Mouse (Mus musculus): ENCODE data around the gene C87436. TPM values are rescaled to one million over a fixed set of nuclear protein-coding genes. Genes with fewer than 3 reads are reported as not detected.

The C87436 gene
- polyA plus RNA-seq (2014; fragmentation: Nextera tagmentation; extraction: Ambion mirVana) = 23.3 and 23.5 TPM in 2 replicates

- H3K9me3 ChIP-seq (ENCODE audit: control insufficient read depth, low read length) = no peaks in the 10 kb centered on the region
- peak; percentile 94 for ATAC-seq (ENCODE audit: low FRiP score, low TSS enrichment)
- H3K36me3 ChIP-seq (ENCODE audit: control insufficient read depth, insufficient read depth, low read length) = peaks cover 36% of the 10 kb centered on the region
- WGBS = under 1% methylated on average over 59 of the region's 59 CpGs
- peak within 1 kb of the TSS; percentile 95 for H3K27ac ChIP-seq (ENCODE audit: low read depth, low read length)
- no peaks in the 10 kb centered on the region for H3K27me3 ChIP-seq (ENCODE audit: control insufficient read depth, insufficient read depth, low read length)
- H3K4me2 ChIP-seq (replicated peaks; ENCODE audit: low read depth, low read length) = peak within 1 kb of the TSS; percentile 65
- peak within 1 kb of the TSS; percentile 83 for H3K9ac ChIP-seq (ENCODE audit: low read depth, low read length)
- H3K4me1 ChIP-seq (ENCODE audit: control insufficient read depth, insufficient read depth, low read length) = peaks cover 4% of the 10 kb centered on the region; the same call in 1 of the 2 replicates
- peak within 1 kb of the TSS; percentile 86 for H3K4me3 ChIP-seq (ENCODE audit: low read length)
Observed at GRCm38 (mm10) chr6:86438272-86439118, at the start of gene C87436. TSS of gene C87436 (plus strand) at chr6:86438374.

- Histone ChIP-seq H3K9ac (ENCODE audit: low read depth, low read length) (no peak overlapping the region), H3K36me3 (ENCODE audit: control insufficient read depth, insufficient read depth, low read length) (peaks cover 60% of the 10 kb centered on the region), H3K4me1 (ENCODE audit: control insufficient read depth, insufficient read depth, low read length) (no peaks in the 10 kb centered on the region), H3K27ac (ENCODE audit: low read depth, low read length) (no peak overlapping the region; the same call in 1 of the 2 replicates), H3K27me3 (ENCODE audit: control insufficient read depth, insufficient read depth, low read length) (no peaks in the 10 kb centered on the region), H3K9me3 (ENCODE audit: control insufficient read depth, low read length) (no peaks in the 10 kb centered on the region), H3K4me3 (ENCODE audit: low read length) (no peak overlapping the region), H3K4me2 (replicated peaks; ENCODE audit: low read depth, low read length) (no peak overlapping the region)
- ATAC-seq (ENCODE audit: low FRiP score, low TSS enrichment) = no peak
- 80% methylated on average over 18 of the region's 18 CpGs for WGBS
Observed at GRCm38 (mm10) chr6:86388461-86388860, 49.7 kb upstream of the C87436 start.

GRCm38 (mm10) chr6:86391326-86391725 lies 46.8 kb upstream of the C87436 start:
- H3K4me1 ChIP-seq (ENCODE audit: control insufficient read depth, insufficient read depth, low read length) = peaks cover 15% of the 10 kb centered on the region
- H3K4me2 ChIP-seq (replicated peaks; ENCODE audit: low read depth, low read length) = no peak overlapping the region
- no peak overlapping the region for H3K27ac ChIP-seq (ENCODE audit: low read depth, low read length)
- no peak overlapping the region for H3K4me3 ChIP-seq (ENCODE audit: low read length)
- no peak overlapping the region for H3K9ac ChIP-seq (ENCODE audit: low read depth, low read length)
- H3K27me3 ChIP-seq (ENCODE audit: control insufficient read depth, insufficient read depth, low read length) = no peaks in the 10 kb centered on the region
- H3K36me3 ChIP-seq (ENCODE audit: control insufficient read depth, insufficient read depth, low read length) = peaks cover 62% of the 10 kb centered on the region
- no peaks in the 10 kb centered on the region for H3K9me3 ChIP-seq (ENCODE audit: control insufficient read depth, low read length)
- ATAC-seq (ENCODE audit: low FRiP score, low TSS enrichment) = no peak
- over 99% methylated on average over 5 of the region's 5 CpGs for WGBS

- Histone ChIP-seq H3K27ac (ENCODE audit: low read depth, low read length) (no peak overlapping the region), H3K9me3 (ENCODE audit: control insufficient read depth, low read length) (no peaks in the 10 kb centered on the region), H3K36me3 (ENCODE audit: control insufficient read depth, insufficient read depth, low read length) (peaks cover 49% of the 10 kb centered on the region), H3K9ac (ENCODE audit: low read depth, low read length) (no peak overlapping the region), H3K4me3 (ENCODE audit: low read length) (no peak overlapping the region), H3K27me3 (ENCODE audit: control insufficient read depth, insufficient read depth, low read length) (no peaks in the 10 kb centered on the region), H3K4me2 (replicated peaks; ENCODE audit: low read depth, low read length) (no peak overlapping the region), H3K4me1 (ENCODE audit: control insufficient read depth, insufficient read depth, low read length) (peaks cover 15% of the 10 kb centered on the region)
- ATAC-seq (ENCODE audit: low FRiP score, low TSS enrichment) = no peak
- 100% methylated on average over 1 of the region's 1 CpGs for WGBS
Observed at GRCm38 (mm10) chr6:86393187-86393586, 45.0 kb upstream of the C87436 start.

- no peaks in the 10 kb centered on the region for H3K27me3 ChIP-seq (ENCODE audit: control insufficient read depth, insufficient read depth, low read length)
- ATAC-seq (ENCODE audit: low FRiP score, low TSS enrichment) = no peak
- peaks cover 15% of the 10 kb centered on the region for H3K4me1 ChIP-seq (ENCODE audit: control insufficient read depth, insufficient read depth, low read length)
- H3K36me3 ChIP-seq (ENCODE audit: control insufficient read depth, insufficient read depth, low read length) = peaks cover 39% of the 10 kb centered on the region
- no peak overlapping the region for H3K4me3 ChIP-seq (ENCODE audit: low read length)
- WGBS = 88% methylated on average over 17 of the region's 17 CpGs
- no peak overlapping the region for H3K9ac ChIP-seq (ENCODE audit: low read depth, low read length)
- no peak overlapping the region for H3K27ac ChIP-seq (ENCODE audit: low read depth, low read length)
- H3K9me3 ChIP-seq (ENCODE audit: control insufficient read depth, low read length) = no peaks in the 10 kb centered on the region
- no peak overlapping the region for H3K4me2 ChIP-seq (replicated peaks; ENCODE audit: low read depth, low read length)
Observed at GRCm38 (mm10) chr6:86394078-86394720, 44.0 kb upstream of the C87436 start.

- WGBS = 88% methylated on average over 9 of the region's 9 CpGs
- no peak overlapping the region for H3K9ac ChIP-seq (ENCODE audit: low read depth, low read length)
Observed at GRCm38 (mm10) chr6:86395021-86395420, 43.2 kb upstream of the C87436 start.

GRCm38 (mm10) chr6:86395969-86396368 lies 42.2 kb upstream of the C87436 start:
- Histone ChIP-seq H3K4me1 (ENCODE audit: control insufficient read depth, insufficient read depth, low read length) (peaks cover 15% of the 10 kb centered on the region), H3K9me3 (ENCODE audit: control insufficient read depth, low read length) (no peaks in the 10 kb centered on the region), H3K4me3 (ENCODE audit: low read length) (peak overlapping the region; percentile 92), H3K4me2 (replicated peaks; ENCODE audit: low read depth, low read length) (peak overlapping the region; percentile 70), H3K27me3 (ENCODE audit: control insufficient read depth, insufficient read depth, low read length) (no peaks in the 10 kb centered on the region), H3K36me3 (ENCODE audit: control insufficient read depth, insufficient read depth, low read length) (peaks cover 22% of the 10 kb centered on the region), H3K27ac (ENCODE audit: low read depth, low read length) (no peak overlapping the region; the same call in 1 of the 2 replicates), H3K9ac (ENCODE audit: low read depth, low read length) (peak overlapping the region; percentile 87)
- ATAC-seq (ENCODE audit: low FRiP score, low TSS enrichment) = no peak
- WGBS = 29% methylated on average over 10 of the region's 10 CpGs

More at GRCm38 (mm10) chr6:86395021-86395420, 43.2 kb upstream of the C87436 start:
- H3K36me3 ChIP-seq (ENCODE audit: control insufficient read depth, insufficient read depth, low read length) = peaks cover 31% of the 10 kb centered on the region
- H3K4me3 ChIP-seq (ENCODE audit: low read length) = no peak overlapping the region
- no peak for ATAC-seq (ENCODE audit: low FRiP score, low TSS enrichment)
- H3K27me3 ChIP-seq (ENCODE audit: control insufficient read depth, insufficient read depth, low read length) = no peaks in the 10 kb centered on the region
- no peak overlapping the region; the same call in 1 of the 2 replicates for H3K4me2 ChIP-seq (replicated peaks; ENCODE audit: low read depth, low read length)
- H3K9me3 ChIP-seq (ENCODE audit: control insufficient read depth, low read length) = no peaks in the 10 kb centered on the region
- no peak overlapping the region for H3K27ac ChIP-seq (ENCODE audit: low read depth, low read length)
- H3K4me1 ChIP-seq (ENCODE audit: control insufficient read depth, insufficient read depth, low read length) = peaks cover 15% of the 10 kb centered on the region

GRCm38 (mm10) chr6:86396581-86397256 lies 41.5 kb upstream of the C87436 start, which contains the start of gene Pcyox1:
TSS of gene Pcyox1 (minus strand) at chr6:86397154.
- peak within 1 kb of the TSS; percentile 83 for H3K27ac ChIP-seq (ENCODE audit: low read depth, low read length)
- H3K9ac ChIP-seq (ENCODE audit: low read depth, low read length) = peak within 1 kb of the TSS; percentile 87
- H3K4me3 ChIP-seq (ENCODE audit: low read length) = peak within 1 kb of the TSS; percentile 92
- under 1% methylated on average over 43 of the region's 51 CpGs for WGBS
- H3K4me1 ChIP-seq (ENCODE audit: control insufficient read depth, insufficient read depth, low read length) = peaks cover 15% of the 10 kb centered on the region
- ATAC-seq (ENCODE audit: low FRiP score, low TSS enrichment) = peak; percentile 95
- peaks cover 14% of the 10 kb centered on the region for H3K36me3 ChIP-seq (ENCODE audit: control insufficient read depth, insufficient read depth, low read length)
- H3K27me3 ChIP-seq (ENCODE audit: control insufficient read depth, insufficient read depth, low read length) = no peaks in the 10 kb centered on the region
- peak within 1 kb of the TSS; percentile 70 for H3K4me2 ChIP-seq (replicated peaks; ENCODE audit: low read depth, low read length)
- H3K9me3 ChIP-seq (ENCODE audit: control insufficient read depth, low read length) = no peaks in the 10 kb centered on the region

Measured in kidney, embryonic 14.5 days (tissue).